Mouse (Mus musculus) MEL (cell line): ENCODE results near the gene Dpf3. TPM values are rescaled to one million over a fixed set of nuclear protein-coding genes. Genes with fewer than 3 reads are reported as not detected.

ENCODE experiments used
- DNase-seq: peaks from one replicate; pipeline ENCODE4 v3.0.0; 2011; ENCODE audit warnings: low read depth, low spot score
- H3K27ac ChIP-seq: 2 replicates; pipeline ENCODE4 v1.5.1; 2012; ENCODE audit warnings: low read depth, mild to moderate bottlenecking, control low read depth, low read length, moderate library complexity; ENCODE audit not compliant: control insufficient read depth
- H3K27me3 ChIP-seq, 2 experiments: fragments of 150-350 bp in 1 of 2; sonication (generic) in 1 of 2; 2 replicates each; pipeline ENCODE4 v1.6.1; 2012; ENCODE audit warnings: low read length in 2 of 2, mild to moderate bottlenecking in 2 of 2, improper control_type of control experiment in 1 of 2, moderate library complexity in 1 of 2; ENCODE audit not compliant: insufficient read depth in 2 of 2, control insufficient read depth in 1 of 2
- H3K36me3 ChIP-seq, 2 experiments: 2 replicates each; pipeline ENCODE4 v1.6.1; 2012 to 2014; ENCODE audit warnings: low read length in 2 of 2, improper control_type of control experiment in 1 of 2, inconsistent platforms in 1 of 2, mild to moderate bottlenecking in 1 of 2; ENCODE audit not compliant: insufficient read depth in 2 of 2, control insufficient read depth in 1 of 2
- H3K4me1 ChIP-seq, 2 experiments: fragments of 150-350 bp in 1 of 2; sonication (generic) in 1 of 2; 2 replicates each; pipeline ENCODE4 v1.6.1; 2012; ENCODE audit warnings: low read length in 2 of 2, improper control_type of control experiment in 1 of 2, mild to moderate bottlenecking in 1 of 2; ENCODE audit not compliant: insufficient read depth in 2 of 2, control insufficient read depth in 1 of 2
- H3K4me3 ChIP-seq, 2 experiments: fragments of 150-350 bp in 1 of 2; sonication (generic) in 1 of 2; 2 replicates each; pipeline ENCODE4 v1.5.1; 2012; ENCODE audit warnings: low read depth in 2 of 2, low read length in 2 of 2, mild to moderate bottlenecking in 2 of 2, moderate library complexity in 2 of 2, control low read depth in 1 of 2, improper control_type of control experiment in 1 of 2; ENCODE audit not compliant: control insufficient read depth in 1 of 2, insufficient read depth in 1 of 2
- H3K79me2 ChIP-seq: 2 replicates; pipeline ENCODE4 v1.6.1; 2012; ENCODE audit warnings: mild to moderate bottlenecking, low read length, moderate library complexity; ENCODE audit not compliant: control insufficient read depth, poor library complexity, insufficient read depth
- H3K9ac ChIP-seq: 2 replicates; pipeline ENCODE4 v1.6.1; 2012; ENCODE audit warnings: low read depth, mild to moderate bottlenecking, control low read depth, low read length, moderate library complexity; ENCODE audit not compliant: control insufficient read depth, poor library complexity, severe bottlenecking
- H3K9me3 ChIP-seq: fragments of 150-350 bp; sonication (generic); replicated peaks from 2 replicates; pipeline ENCODE4 v1.6.1; 2012; ENCODE audit warnings: mild to moderate bottlenecking, low read length, improper control_type of control experiment, moderate library complexity; ENCODE audit not compliant: insufficient read depth
- BHLHE40 ChIP-seq: IDR thresholded peaks from 2 replicates; pipeline ENCODE4 v1.6.1; 2012; ENCODE audit warnings: low read depth, mild to moderate bottlenecking, inconsistent platforms, low read length, improper control_type of control experiment, borderline replicate concordance
- CHD1 ChIP-seq: IDR thresholded peaks from 2 replicates; pipeline ENCODE4 v1.6.1; 2012; ENCODE audit warnings: low read depth, mild to moderate bottlenecking, inconsistent platforms, low read length, improper control_type of control experiment
- CHD2 ChIP-seq: IDR thresholded peaks from 2 replicates; pipeline ENCODE4 v1.6.1; 2011; ENCODE audit warnings: low read length, improper control_type of control experiment
- CTCF ChIP-seq, 3 experiments: IDR thresholded peaks in 2 of 3; conservative IDR thresholded peaks in 1 of 3; 2 replicates each; pipeline ENCODE4 v1.5.1; 2011 to 2012; ENCODE audit warnings: low read length in 3 of 3, low read depth in 2 of 3, mild to moderate bottlenecking in 2 of 3, improper control_type of control experiment in 1 of 3, inconsistent platforms in 1 of 3, mixed read lengths in 1 of 3, moderate library complexity in 1 of 3; ENCODE audit not compliant: control insufficient read depth in 1 of 3, insufficient read depth in 1 of 3, poor library complexity in 1 of 3, severe bottlenecking in 1 of 3
- ELF1 ChIP-seq: IDR thresholded peaks from 2 replicates; pipeline ENCODE4 v1.6.1; 2014; ENCODE audit warnings: low read depth, mild to moderate bottlenecking, inconsistent platforms, low read length, improper control_type of control experiment, moderate library complexity
- EP300 ChIP-seq, 2 experiments: IDR thresholded peaks; 2 replicates each; pipeline ENCODE4 v1.6.1; 2011; ENCODE audit warnings: improper control_type of control experiment in 2 of 2, low read length in 2 of 2, low read depth in 1 of 2, mild to moderate bottlenecking in 1 of 2
- GATA1 ChIP-seq: IDR thresholded peaks from 2 replicates; pipeline ENCODE4 v1.6.1; 2011; ENCODE audit warnings: low read depth, low read length, improper control_type of control experiment
- MAFK ChIP-seq: IDR thresholded peaks from 2 replicates; pipeline ENCODE4 v1.6.1; 2011; ENCODE audit warnings: low read depth, mild to moderate bottlenecking, low read length, improper control_type of control experiment, borderline replicate concordance
- MAZ ChIP-seq: IDR thresholded peaks from 2 replicates; pipeline ENCODE4 v1.6.1; 2012; ENCODE audit warnings: low read depth, mild to moderate bottlenecking, inconsistent platforms, low read length, improper control_type of control experiment
- MXI1 ChIP-seq: IDR thresholded peaks from 2 replicates; pipeline ENCODE4 v1.6.1; 2011; ENCODE audit warnings: mild to moderate bottlenecking, low read depth, low read length, improper control_type of control experiment
- NELFE ChIP-seq: IDR thresholded peaks from 2 replicates; pipeline ENCODE4 v1.6.1; 2011; ENCODE audit warnings: low read depth, low read length, improper control_type of control experiment
- NRF1 ChIP-seq: IDR thresholded peaks from 2 replicates; pipeline ENCODE4 v1.6.1; 2014; ENCODE audit warnings: low read depth, mild to moderate bottlenecking, inconsistent platforms, low read length, improper control_type of control experiment, moderate library complexity; ENCODE audit not compliant: poor library complexity, insufficient read depth, severe bottlenecking
- POLR2AphosphoS5 ChIP-seq: IDR thresholded peaks from 2 replicates; pipeline ENCODE4 v1.6.1; 2012; ENCODE audit warnings: low read depth, borderline replicate concordance, mild to moderate bottlenecking, inconsistent platforms, low read length, moderate library complexity, mixed read lengths
- SIN3A ChIP-seq: IDR thresholded peaks from 2 replicates; pipeline ENCODE4 v1.6.1; 2012; ENCODE audit warnings: low read length, improper control_type of control experiment, inconsistent platforms
- SMC3 ChIP-seq: IDR thresholded peaks from 2 replicates; pipeline ENCODE4 v1.6.1; 2011; ENCODE audit warnings: low read depth, low read length, improper control_type of control experiment
- TAL1 ChIP-seq: IDR thresholded peaks from 2 replicates; pipeline ENCODE4 v1.6.1; 2012; ENCODE audit warnings: mild to moderate bottlenecking, inconsistent platforms, low read length, moderate library complexity, mixed read lengths
- UBTF ChIP-seq: IDR thresholded peaks from 2 replicates; pipeline ENCODE4 v1.6.1; 2012; ENCODE audit warnings: low read depth, mild to moderate bottlenecking, inconsistent platforms, low read length, improper control_type of control experiment, moderate library complexity, borderline replicate concordance; ENCODE audit not compliant: insufficient read depth
- USF1 ChIP-seq: IDR thresholded peaks from 2 replicates; pipeline ENCODE4 v1.6.1; 2014; ENCODE audit warnings: low read depth, mild to moderate bottlenecking, inconsistent platforms, low read length, improper control_type of control experiment, moderate library complexity
- ZC3H11A ChIP-seq: IDR thresholded peaks from 2 replicates; pipeline ENCODE4 v1.6.1; 2012; ENCODE audit warnings: low read depth, mild to moderate bottlenecking, inconsistent platforms, low read length, improper control_type of control experiment
- ZMIZ1 ChIP-seq: IDR thresholded peaks from 2 replicates; pipeline ENCODE4 v1.6.1; 2012; ENCODE audit warnings: low read depth, mild to moderate bottlenecking, inconsistent platforms, low read length, improper control_type of control experiment, moderate library complexity
- ZNF384 ChIP-seq: IDR thresholded peaks from 2 replicates; pipeline ENCODE4 v1.6.1; 2012; ENCODE audit warnings: low read depth, mild to moderate bottlenecking, inconsistent platforms, low read length, improper control_type of control experiment
- polyA plus RNA-seq, 2 experiments: library from polyadenylated mRNA; stranded (reverse) in 1 of 2; unstranded in 1 of 2; fragments of >175 nt in 1 of 2; fragments of >200 nt in 1 of 2; gene quantifications; 2 replicates each; pipeline versions ENCODE4 v1.2.1 to v1.2.4; 2012; ENCODE audit warnings: low replicate concordance in 2 of 2, low read depth in 1 of 2; ENCODE audit not compliant: insufficient read length in 2 of 2, insufficient read depth in 1 of 2, missing spikeins in 1 of 2
- total RNA-seq: library from RNA; depleted of rRNA; stranded (reverse); fragments of 300-350 nt; gene quantifications from 2 replicates; pipeline ENCODE4 v1.2.3, GENCODE M21; 2012

The Dpf3 gene
- total and polyA plus RNA-seq, 3 experiments = 4.2 to 6.8 TPM; not detected in 1

GRCm38 (mm10) chr12:83342035-83342874 lies 145.3 kb downstream of the Dpf3 start:
- Histone ChIP-seq H3K4me1 (peaks cover 7 to 10% of the 10 kb centered on the region in 2 experiments; a peak in 3 of 4 replicates), H3K4me3 (no peak overlapping the region), H3K27ac (no peak overlapping the region), H3K27me3 (no peaks in the 10 kb centered on the region), H3K36me3 (peaks cover 0 to 7% of the 10 kb centered on the region in 2 experiments; a peak in 2 of 4 replicates), H3K9ac (no peak overlapping the region), H3K9me3 (no peaks in the 10 kb centered on the region), H3K79me2 (no peaks in the 10 kb centered on the region)
- TF ChIP-seq MAFK = no peak
- TF ChIP-seq CHD1 = no peak
- no peak for DNase-seq

DNA sequence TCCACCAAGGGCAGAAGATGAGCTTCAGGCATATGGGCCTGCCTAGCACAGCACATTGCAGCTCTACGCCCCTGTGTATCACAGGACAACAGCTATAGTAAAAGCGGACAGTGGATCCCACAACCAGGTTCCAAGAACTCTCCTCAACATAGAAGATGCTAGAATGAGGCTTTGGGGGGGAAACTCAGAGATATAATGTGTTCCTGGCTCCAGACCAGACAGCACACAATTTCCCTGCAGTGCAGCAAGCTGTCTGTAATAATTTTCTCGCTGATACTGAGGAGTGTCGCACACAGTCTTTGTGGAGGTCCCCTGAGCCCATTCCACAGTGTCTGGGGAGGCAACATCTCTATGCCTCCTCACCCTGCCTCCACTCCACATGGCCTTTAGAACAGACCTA lies 146.6 kb downstream of the Dpf3 start:
- no peaks in the 10 kb centered on the region for H3K27me3 ChIP-seq
- no peaks in the 10 kb centered on the region for H3K9me3 ChIP-seq

GRCm38 (mm10) chr12:83338345-83338744 lies 149.2 kb downstream of the Dpf3 start:
- TF ChIP-seq USF1 = no peak
- TF ChIP-seq EP300 (IDR thresholded peaks at IDR 0.05; ENCODE audit: low read depth in 1 of 2, low read length in 2 of 2) = no peak
- TF ChIP-seq MXI1 = no peak
- TF ChIP-seq CHD1 = no peak
- TF ChIP-seq SIN3A = no peak
- TF ChIP-seq CTCF (IDR thresholded peaks at IDR 0.05 in 2 of 3, conservative IDR thresholded peaks at IDR 0.05 in 1 of 3; ENCODE audit: control insufficient read depth in 1 of 3, insufficient read depth in 1 of 3, low read depth in 2 of 3, low read length in 3 of 3, poor library complexity in 1 of 3, severe bottlenecking in 1 of 3) = peak in 1 of 3 experiments; percentile 10; a peak in 1 of 6 replicates
- TF ChIP-seq ELF1 = no peak
- TF ChIP-seq ZNF384 = no peak
- 0 out of 2 replicates have a peak, but pooled peaks have one; percentile 5 for TF ChIP-seq SMC3
- TF ChIP-seq GATA1 = no peak
- TF ChIP-seq POLR2AphosphoS5 = no peak
- no peak for TF ChIP-seq BHLHE40
- TF ChIP-seq UBTF = no peak
- TF ChIP-seq NELFE = no peak
- Histone ChIP-seq H3K9me3 (no peaks in the 10 kb centered on the region), H3K9ac (no peak overlapping the region), H3K4me3 (no peak overlapping the region), H3K27me3 (no peaks in the 10 kb centered on the region), H3K36me3 (peaks cover 0 to 7% of the 10 kb centered on the region in 2 experiments; a peak in 2 of 4 replicates), H3K27ac (no peak overlapping the region), H3K4me1 (peaks cover 7 to 10% of the 10 kb centered on the region in 2 experiments; a peak in 3 of 4 replicates), H3K79me2 (no peaks in the 10 kb centered on the region)
- DNase-seq = peak; percentile 17

More for the DNA sequence above, 146.6 kb downstream of the Dpf3 start:
- Histone ChIP-seq H3K27ac (no peak overlapping the region), H3K36me3 (peaks cover 0 to 7% of the 10 kb centered on the region in 2 experiments; a peak in 2 of 4 replicates), H3K4me1 (peaks cover 7 to 10% of the 10 kb centered on the region in 2 experiments; a peak in 3 of 4 replicates), H3K4me3 (no peak overlapping the region), H3K79me2 (no peaks in the 10 kb centered on the region)
- no peak for DNase-seq
- TF ChIP-seq CHD2 = no peak
- no peak for TF ChIP-seq ZMIZ1
- no peak for TF ChIP-seq MAZ
- no peak for TF ChIP-seq NRF1
- no peak for TF ChIP-seq TAL1
- no peak for TF ChIP-seq ZC3H11A
- TF ChIP-seq, all 39 proteins: peak for 0
- no peak overlapping the region for H3K9ac ChIP-seq
